Mouse (Mus musculus): ENCODE measurements around the gene Tmem242.

GRCm38 (mm10) chr17:5488156-5488555 is 48.1 kb upstream of the Tmem242 start:
- no peak for TF ChIP-seq CTCF (IDR thresholded peaks at IDR 0.05; ENCODE audit: extremely low read depth, insufficient read length, insufficient replicate concordance, low read depth, low read length)
- no peak for TF ChIP-seq POLR2A (IDR thresholded peaks at IDR 0.05; ENCODE audit: low read depth, low read length)

Measured in small intestine, adult 2 months (tissue).